Mouse (Mus musculus) spleen, adult 10 weeks (tissue): ENCODE results near the gene Pclaf. TPM values are rescaled to one million over a fixed set of nuclear protein-coding genes. Genes with fewer than 3 reads are reported as not detected.

Source experiments
- polyA plus RNA-seq: library from polyadenylated mRNA; stranded (reverse); fragments of 350-450 nt; fragmentation: Illumina TruSeq; extraction: RNeasy Lipid Tissue Mini Kit (QIAGEN cat#74804); gene quantifications from one replicate; pipeline ENCODE4 v1.2.3, GENCODE M21; 2015; ENCODE audit warnings: low replicate concordance; ENCODE audit not compliant: insufficient read depth

Gene Pclaf
- 38.2 TPM for polyA plus RNA-seq

GRCm38 (mm10) chr9:65890143-65890628, at the start of gene Pclaf:
TSS of gene Pclaf (plus strand) at chr9:65890237.

GRCm38 (mm10) chr9:65908394-65909300, 18.6 kb downstream of the Pclaf start, which contains the start of the genes Trip4 and Csnk1g1:
TSS of gene Trip4 (minus strand) at chr9:65908794.
TSS of gene Csnk1g1 (plus strand) at chr9:65908924.

Other genes with a start within 250 kb of the Pclaf start
- 70.3 TPM for gene Oaz2, start 222.2 kb upstream of the Pclaf start, polyA plus RNA-seq
- gene Zfp609, start 62.7 kb upstream of the Pclaf start, polyA plus RNA-seq: 9.8 TPM
- gene Trip4, start 18.6 kb downstream of the Pclaf start, polyA plus RNA-seq: 43.0 TPM
- gene Csnk1g1, start 18.7 kb downstream of the Pclaf start, polyA plus RNA-seq: 29.8 TPM
- 314 TPM for gene Ppib, start 170.0 kb downstream of the Pclaf start, polyA plus RNA-seq
- gene Snx22, start 179.5 kb downstream of the Pclaf start, polyA plus RNA-seq: 13.9 TPM
- gene Snx1, start 236.3 kb downstream of the Pclaf start, polyA plus RNA-seq: 123 TPM
- 101 TPM for gene Ciao2a, start 236.4 kb downstream of the Pclaf start, polyA plus RNA-seq